Mouse (Mus musculus) right cerebral cortex, postnatal 25 days (tissue): ENCODE data around the gene Spin1.
A peak's percentile ranks its signal among the peaks of the same experiment; 100 is the strongest.

Source experiments
- DNase-seq: peaks from one replicate; pipeline ENCODE4 v3.0.0; 2022

Spin1 gene

DNA sequence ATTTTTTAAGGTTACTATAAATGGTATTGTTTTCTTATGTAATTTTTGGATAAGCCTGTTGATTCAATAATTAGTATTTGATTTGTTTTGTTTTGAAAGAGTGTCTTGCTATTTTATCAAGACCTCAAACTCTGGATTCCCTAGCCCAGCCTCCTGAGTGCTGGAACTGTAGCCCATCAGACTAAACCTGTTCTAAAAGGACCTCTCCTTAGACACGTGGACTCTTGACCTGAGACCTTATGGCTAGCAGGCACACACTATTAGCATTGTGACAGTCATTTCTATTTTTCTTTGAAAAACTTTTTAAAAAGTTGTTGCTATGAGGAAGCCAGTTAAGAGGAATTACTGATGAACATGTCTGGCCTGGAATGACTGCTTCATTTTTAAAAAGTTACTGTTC, 46.4 kb downstream of the Spin1 start:
- no peak for DNase-seq

DNA sequence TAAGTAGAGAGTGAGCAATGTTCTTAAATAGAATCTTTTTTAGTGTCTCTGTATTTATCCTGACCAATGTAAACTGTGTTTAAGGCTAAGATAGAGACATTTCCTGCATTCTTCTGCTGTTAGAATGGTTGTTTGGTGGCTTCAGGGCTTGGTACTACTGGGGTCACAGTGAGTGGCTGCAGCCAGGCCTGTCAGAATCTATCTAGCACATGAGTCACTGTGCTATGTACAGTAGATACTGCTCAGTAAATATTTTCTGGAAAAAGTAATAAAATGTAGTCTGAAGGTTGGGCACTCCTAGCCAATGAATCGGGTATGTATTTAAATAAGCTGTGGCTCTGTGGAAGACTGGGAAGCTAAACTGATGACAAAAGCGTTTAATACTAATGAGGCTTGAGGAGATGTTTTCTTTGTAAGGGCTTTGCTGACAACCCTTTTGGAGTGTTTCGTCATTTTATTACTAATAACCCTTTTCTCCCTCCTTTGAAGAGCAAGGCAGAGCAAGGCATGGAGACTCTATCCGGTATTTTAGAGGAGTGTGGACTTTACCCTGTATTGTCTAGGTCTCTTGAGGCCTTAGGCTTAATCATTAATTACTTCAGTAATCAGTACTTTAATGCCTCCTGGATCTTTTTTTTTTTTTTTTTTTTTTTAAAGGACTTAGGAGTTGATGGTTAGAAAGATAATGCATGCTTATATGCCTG, 52.4 kb downstream of the Spin1 start:
- DNase-seq, result no peak

- no peak for DNase-seq
Observed at GRCm38 (mm10) chr13:51153670-51154030, 53.0 kb downstream of the Spin1 start.

GRCm38 (mm10) chr13:51155178-51156013, 54.7 kb downstream of the Spin1 start:
- no peak for DNase-seq

GRCm38 (mm10) chr13:51156014-51156386, 55.3 kb downstream of the Spin1 start:
- no peak for DNase-seq

GRCm38 (mm10) chr13:51157291-51157690, 56.6 kb downstream of the Spin1 start:
- no peak for DNase-seq

- DNase-seq, result no peak
Observed at GRCm38 (mm10) chr13:51161672-51162071, 61.0 kb downstream of the Spin1 start.

- DNase-seq, result peak; percentile 13
Observed at GRCm38 (mm10) chr13:51162246-51162645, 61.6 kb downstream of the Spin1 start.

DNA sequence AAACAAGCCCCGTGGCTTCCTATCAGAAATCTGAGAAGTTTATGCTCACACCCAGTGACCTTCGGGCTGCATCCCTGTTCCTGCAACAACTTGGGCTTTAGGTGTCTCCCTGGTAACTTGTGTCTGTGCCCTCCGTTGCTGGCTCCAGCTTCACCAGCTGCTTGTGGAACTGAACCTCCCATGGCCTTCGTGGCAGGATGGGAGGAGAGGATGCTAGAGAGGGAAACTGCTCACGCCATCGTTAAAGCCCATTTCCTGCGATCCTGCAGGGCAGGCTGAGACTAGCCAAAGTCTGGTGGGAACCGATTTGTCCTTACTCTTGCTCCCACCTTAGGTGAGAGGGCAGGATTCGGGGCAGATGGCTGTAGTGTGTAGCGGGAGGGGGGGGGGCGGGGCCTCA, 66.0 kb downstream of the Spin1 start:
- no peak for DNase-seq

DNA sequence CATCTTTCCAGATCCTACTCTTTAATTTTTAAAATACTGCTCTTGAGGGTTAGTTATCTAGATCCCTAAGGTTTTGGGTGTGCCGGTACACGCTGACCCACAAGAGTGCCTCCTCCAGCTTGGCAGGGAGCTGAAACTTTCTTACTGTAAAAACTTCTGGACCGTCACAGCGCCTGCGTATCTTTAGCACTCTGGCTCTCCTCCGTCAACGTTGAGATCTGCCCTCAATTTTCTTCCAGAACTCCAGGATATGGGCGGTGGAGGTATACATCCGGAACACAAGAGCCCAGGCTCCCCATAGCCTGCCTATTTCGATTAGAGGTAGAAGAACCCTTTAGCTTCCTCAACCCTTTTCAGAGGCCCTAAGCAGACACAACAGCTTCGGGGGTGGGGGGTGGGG, 69.5 kb downstream of the Spin1 start:
- no peak for DNase-seq

GRCm38 (mm10) chr13:51170691-51171680, 70.3 kb downstream of the Spin1 start, which contains the start of gene Nxnl2:
Gene Nxnl2, plus strand, starts transcription at chr13:51171022.
- DNase-seq, result peak; percentile 32

DNA sequence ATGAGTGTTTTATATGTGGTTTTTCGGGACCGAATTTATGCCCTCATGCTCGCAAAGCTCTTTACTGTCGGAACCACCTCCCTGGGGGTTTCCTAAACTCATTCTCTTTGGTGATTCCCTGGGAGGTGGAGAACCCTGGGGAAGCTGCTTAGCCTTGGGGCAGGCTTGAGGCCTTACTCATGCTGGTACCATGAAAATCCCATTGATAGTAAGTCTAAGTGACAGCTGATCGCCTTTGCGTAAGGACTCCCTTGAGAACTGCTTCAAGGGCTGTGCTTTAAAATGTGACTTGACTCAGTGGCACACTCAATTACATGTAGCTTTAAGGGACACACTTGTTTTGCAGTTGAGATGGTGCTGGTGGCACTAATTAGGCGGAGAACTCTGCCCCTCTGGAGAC, 71.9 kb downstream of the Spin1 start:
- no peak for DNase-seq

DNA sequence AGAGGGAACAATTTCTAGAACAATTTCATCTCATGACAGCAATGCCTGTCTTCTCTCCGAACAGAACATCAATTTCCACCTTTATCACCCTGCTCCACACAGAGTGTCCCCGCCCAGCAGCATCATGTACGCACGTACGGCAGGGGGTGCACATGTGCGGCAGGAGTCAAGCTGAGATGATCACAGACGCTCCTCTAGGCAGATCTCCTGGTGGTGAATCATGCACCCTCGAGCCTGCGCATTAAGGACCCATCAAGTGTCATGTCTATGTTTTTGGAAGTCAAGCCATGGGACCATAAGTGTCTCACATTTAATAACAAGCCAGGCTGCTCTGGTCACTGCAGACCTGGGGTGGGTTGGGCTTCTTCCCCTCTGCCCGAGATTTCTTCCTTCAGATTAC, 78.3 kb downstream of the Spin1 start:
- no peak for DNase-seq

DNA sequence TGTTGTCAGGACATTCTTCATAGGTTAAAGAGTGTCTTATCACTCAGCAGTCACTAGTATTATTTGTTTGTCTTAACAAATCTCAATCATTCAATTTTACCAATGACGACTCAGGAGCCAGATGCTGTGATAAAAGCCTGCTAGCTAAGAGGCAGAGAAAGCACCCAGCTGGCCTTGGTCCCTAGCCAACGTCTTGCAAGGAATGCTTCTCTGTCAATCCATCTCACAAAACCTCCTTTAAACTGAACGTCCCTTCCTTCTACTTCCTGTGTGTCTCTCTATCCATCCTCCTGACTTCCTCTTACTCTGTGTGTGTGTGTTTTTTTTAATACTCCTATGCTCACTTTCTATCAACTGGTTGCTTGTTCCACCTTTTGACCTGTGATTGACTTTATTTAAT, 78.7 kb downstream of the Spin1 start:
- DNase-seq, result no peak

GRCm38 (mm10) chr13:51182236-51182635, 81.6 kb downstream of the Spin1 start:
- DNase-seq, result no peak

DNA sequence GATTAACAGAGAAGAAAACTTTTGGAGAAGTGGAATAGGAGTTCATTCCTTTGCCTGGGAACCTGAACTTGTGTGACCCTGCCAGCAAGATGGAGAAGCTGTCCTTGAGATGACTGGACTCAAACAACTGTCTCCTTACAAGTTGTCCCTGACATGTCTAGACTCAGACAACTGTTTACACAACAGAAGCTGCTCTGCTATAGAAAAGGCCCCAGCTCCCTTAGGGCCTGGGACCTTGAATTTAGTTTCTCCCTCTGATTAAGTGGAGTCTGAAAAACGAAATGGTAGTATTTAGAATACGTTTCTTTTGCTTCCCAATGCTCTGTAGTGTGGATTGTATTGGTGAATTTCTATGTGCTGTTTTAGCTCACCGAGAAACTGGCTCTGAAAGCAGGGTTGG, 84.2 kb downstream of the Spin1 start:
- DNase-seq, result no peak

DNA sequence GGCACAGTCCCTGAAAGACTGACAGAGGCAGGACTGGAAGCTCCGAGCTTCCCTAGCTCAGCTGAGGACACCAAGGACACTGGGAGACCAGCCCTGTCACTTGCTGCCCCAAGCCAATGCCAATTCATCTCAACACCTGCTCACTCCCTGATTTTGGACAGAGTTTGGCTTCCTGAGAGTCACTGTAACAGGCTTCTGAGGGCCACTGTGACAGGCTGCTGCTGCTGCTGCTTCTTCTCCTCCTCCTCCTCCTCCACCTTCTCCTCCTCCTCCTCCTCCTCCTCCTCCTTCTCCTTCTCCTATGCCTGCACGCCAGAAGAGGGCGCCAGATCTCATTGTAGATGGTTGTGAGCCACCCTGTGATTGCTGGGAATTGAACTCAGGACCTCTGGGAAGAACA, 89.7 kb downstream of the Spin1 start:
- no peak for DNase-seq

DNA sequence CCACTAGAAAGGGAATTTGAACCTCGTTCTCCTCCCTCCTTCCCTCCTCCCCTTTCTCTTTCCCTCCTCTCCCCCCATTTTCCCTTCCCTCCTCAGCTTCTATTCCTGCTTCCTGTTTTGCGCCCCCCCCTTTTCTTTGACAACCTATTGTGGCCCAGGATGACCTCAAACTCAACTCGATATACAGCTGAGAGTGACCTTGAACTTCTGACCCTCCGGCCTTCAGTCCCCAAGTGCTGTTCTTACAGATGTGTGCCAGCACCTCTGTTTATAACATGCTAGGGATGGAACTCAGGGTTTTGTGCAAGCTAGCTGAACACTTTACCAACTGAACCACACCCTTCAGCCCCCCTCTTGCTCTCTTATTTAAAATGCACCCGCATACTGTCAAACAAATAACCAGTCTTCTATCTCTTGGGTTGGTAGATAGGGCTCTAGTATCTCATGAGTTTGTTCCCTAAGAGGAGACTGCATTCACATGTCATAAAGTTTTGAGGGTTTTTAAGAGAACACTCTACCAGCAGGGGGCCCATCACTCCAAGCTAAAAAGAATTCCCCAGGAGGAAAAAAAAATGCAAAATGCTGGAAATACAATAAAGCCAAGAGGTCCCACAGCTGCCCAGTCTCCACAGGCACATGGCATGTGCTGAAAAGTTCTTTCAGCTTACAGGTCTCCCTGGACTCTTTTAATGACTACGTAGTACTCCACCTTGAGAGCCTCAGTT, 90.9 kb downstream of the Spin1 start:
- DNase-seq, result no peak

DNA sequence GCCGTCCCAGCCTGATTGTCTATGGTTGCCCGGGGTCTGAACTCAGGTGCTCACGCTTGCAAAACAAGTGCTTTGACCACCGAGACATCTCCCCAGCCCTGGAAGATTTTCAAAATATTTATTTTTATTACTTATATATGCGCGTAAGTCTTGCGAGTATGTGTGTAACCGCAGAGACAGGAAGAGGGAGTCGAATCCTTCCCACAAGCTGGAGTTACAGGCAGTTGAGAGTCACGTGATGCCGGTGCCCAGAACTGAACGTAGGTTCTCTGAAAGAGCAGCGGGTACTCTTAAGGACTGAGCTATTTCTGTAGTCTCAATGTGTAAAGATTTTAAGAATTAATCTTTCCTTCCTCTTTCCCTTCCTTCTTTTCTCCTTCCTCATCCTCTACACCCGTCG, 93.2 kb downstream of the Spin1 start:
- DNase-seq, result no peak

DNA sequence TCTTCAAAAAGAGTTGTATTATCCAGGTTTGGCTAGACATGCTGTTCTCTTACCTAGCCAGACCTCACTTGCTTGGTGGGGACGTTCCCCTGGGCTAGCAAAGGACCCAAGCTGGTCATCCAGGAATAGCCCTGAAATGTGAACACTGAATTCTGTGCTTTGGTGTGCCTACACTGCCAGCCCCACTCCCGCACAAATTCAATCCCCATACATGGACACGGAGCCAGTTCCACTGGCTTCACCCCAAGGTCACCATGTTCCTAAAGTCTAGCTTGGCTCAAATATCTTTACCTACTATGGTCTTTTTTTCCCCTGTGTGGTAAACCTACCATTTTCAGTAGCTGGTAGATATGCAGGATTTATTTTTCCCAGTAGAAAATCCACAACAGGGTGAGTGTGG, 97.0 kb downstream of the Spin1 start:
- DNase-seq, result no peak

GRCm38 (mm10) chr13:51198186-51198585, 97.5 kb downstream of the Spin1 start:
- DNase-seq, result peak; percentile 36
